Mouse (Mus musculus) kidney, postnatal 0 days (tissue): Measurements from ENCODE around the gene Gm7168. TPM values are rescaled to one million over a fixed set of nuclear protein-coding genes. Genes with fewer than 3 reads are reported as not detected.
"Not testable (repeated sequence)": the region's sequence is repeated elsewhere in the genome, so short reads cannot be mapped to it uniquely, and the experiment has no call there.

ENCODE experiments used
- ATAC-seq: fragments of 200-750 bp; cut with Nextera tagmentation; replicated peaks from 2 replicates; pipeline ENCODE4 v1.8.0; 2017; ENCODE audit warnings: low read depth, moderate number of reproducible peaks, moderate TSS enrichment, moderate library complexity; ENCODE audit not compliant: low FRiP score
- DNase-seq: peaks from one replicate; pipeline ENCODE4 v3.0.0-alpha.2; 2016; ENCODE audit warnings: low spot score
- H3K27ac ChIP-seq: fragments of 300-500 bp; sonication (generic); 2 replicates; pipeline ENCODE4 v1.5.1; 2014; ENCODE audit warnings: mild to moderate bottlenecking
- H3K27me3 ChIP-seq: fragments of 300-500 bp; sonication (generic); 2 replicates; pipeline ENCODE4 v1.6.1; 2014; ENCODE audit warnings: low read length, mixed read lengths; ENCODE audit not compliant: insufficient read depth
- H3K36me3 ChIP-seq: fragments of 300-500 bp; sonication (generic); 2 replicates; pipeline ENCODE4 v1.6.1; 2014; ENCODE audit warnings: low read length, mixed read lengths; ENCODE audit not compliant: insufficient read depth
- H3K4me1 ChIP-seq: fragments of 300-500 bp; sonication (generic); replicated peaks from 2 replicates; pipeline ENCODE4 v1.6.1; 2014; ENCODE audit warnings: antibody characterized with exemption, low read length, mixed read lengths; ENCODE audit not compliant: insufficient read depth
- H3K4me2 ChIP-seq: fragments of 300-500 bp; sonication (generic); 2 replicates; pipeline ENCODE4 v1.6.1; 2014; ENCODE audit warnings: mild to moderate bottlenecking, low read length, moderate library complexity, mixed read lengths
- H3K4me3 ChIP-seq: fragments of 300-500 bp; sonication (generic); replicated peaks from 2 replicates; pipeline ENCODE4 v1.5.1; 2014; ENCODE audit warnings: low read depth, low read length
- H3K9ac ChIP-seq: fragments of 300-500 bp; sonication (generic); 2 replicates; pipeline ENCODE4 v1.6.1; 2014; ENCODE audit warnings: low read depth, low read length
- H3K9me3 ChIP-seq: fragments of 300-500 bp; sonication (generic); replicated peaks from 2 replicates; pipeline ENCODE4 v1.6.1; 2016; ENCODE audit warnings: low read length, inconsistent platforms, mixed read lengths
- CTCF ChIP-seq: IDR thresholded peaks from 2 replicates; pipeline ENCODE4 v1.5.1; 2016; ENCODE audit warnings: antibody characterized with exemption, low read depth, mild to moderate bottlenecking, moderate library complexity
- WGBS: fragments of 180-500 bp; shearing (Covaris S2); extraction: QIAGEN DNeasy Blood & Tissue Kit; methylation state at CpG from one replicate; pipeline ENCODE4 v1.1.7; 2014; 5-methylcytosine and 5-hydroxymethylcytosine counted together
- polyA plus RNA-seq: library from polyadenylated mRNA; unstranded; fragments of >200 nt; fragmentation: Nextera tagmentation; extraction: Ambion mirVana; gene quantifications from 2 replicates; pipeline ENCODE4 v1.2.1, GENCODE M21; 2015

Gene Gm7168
- polyA plus RNA-seq = not detected in 2 replicates

- H3K4me2 ChIP-seq, H3K9ac ChIP-seq, H3K36me3 ChIP-seq, H3K27ac ChIP-seq, H3K4me3 ChIP-seq, DNase-seq, H3K9me3 ChIP-seq, ATAC-seq, H3K27me3 ChIP-seq, H3K4me1 ChIP-seq: not testable (repeated sequence)
- 69% methylated on average over 1 of the region's 2 CpGs for WGBS
These were observed at the start of gene Gm7168 for GRCm38 (mm10) chr17:13948073-13948472. TSS of gene Gm7168 (plus strand) at chr17:13948373.

- WGBS = 86% methylated on average over 17 of the region's 17 CpGs
- Histone ChIP-seq H3K36me3 (peaks cover 17% of the 10 kb centered on the region), H3K4me1 (no peaks in the 10 kb centered on the region), H3K9me3 (no peaks in the 10 kb centered on the region), H3K27ac (no peak overlapping the region), H3K9ac (no peak overlapping the region), H3K27me3 (no peaks in the 10 kb centered on the region), H3K4me3 (no peak overlapping the region), H3K4me2 (no peak overlapping the region)
- 0 out of 2 replicates have a peak, but pooled peaks have one; percentile 21 for ATAC-seq
- no peak for TF ChIP-seq CTCF
- DNase-seq = no peak
These were observed 49.3 kb upstream of the Gm7168 start for GRCm38 (mm10) chr17:13898838-13899237.

GRCm38 (mm10) chr17:13899241-13899640, 48.9 kb upstream of the Gm7168 start:
- Histone ChIP-seq H3K9ac (no peak overlapping the region), H3K9me3 (no peaks in the 10 kb centered on the region), H3K27me3 (no peaks in the 10 kb centered on the region), H3K4me2 (no peak overlapping the region), H3K4me1 (no peaks in the 10 kb centered on the region), H3K27ac (no peak overlapping the region), H3K4me3 (no peak overlapping the region), H3K36me3 (peaks cover 21% of the 10 kb centered on the region)
- DNase-seq (no peak), ATAC-seq (no peak)
- WGBS = 93% methylated on average over 7 of the region's 7 CpGs
- no peak for TF ChIP-seq CTCF

- Histone ChIP-seq H3K36me3 (peaks cover 16% of the 10 kb centered on the region), H3K4me2 (no peak overlapping the region)
- WGBS = 60% methylated on average over 8 of the region's 8 CpGs
These were observed 44.4 kb upstream of the Gm7168 start for GRCm38 (mm10) chr17:13903793-13904192.

GRCm38 (mm10) chr17:13907082-13907481, 41.1 kb upstream of the Gm7168 start:
- no peak for TF ChIP-seq CTCF
- H3K36me3 ChIP-seq = 0 out of 2 replicates have a peak, but pooled peaks cover 10% of the 10 kb centered on the region
- ATAC-seq (no peak), DNase-seq (no peak)
- H3K27me3 ChIP-seq = no peaks in the 10 kb centered on the region
- no peak overlapping the region for H3K4me3 ChIP-seq
- H3K9ac ChIP-seq = no peak overlapping the region
- no peaks in the 10 kb centered on the region for H3K9me3 ChIP-seq
- H3K27ac ChIP-seq = no peak overlapping the region
- H3K4me1 ChIP-seq = no peaks in the 10 kb centered on the region
- WGBS = 93% methylated on average over 5 of the region's 5 CpGs
- no peak overlapping the region for H3K4me2 ChIP-seq

More at GRCm38 (mm10) chr17:13903793-13904192, 44.4 kb upstream of the Gm7168 start:
- Histone ChIP-seq H3K27me3 (no peaks in the 10 kb centered on the region), H3K27ac (no peak overlapping the region), H3K4me1 (no peaks in the 10 kb centered on the region), H3K9ac (no peak overlapping the region), H3K4me3 (no peak overlapping the region), H3K9me3 (no peaks in the 10 kb centered on the region)
- ATAC-seq = no peak
- TF ChIP-seq CTCF = no peak
- no peak for DNase-seq

- Histone ChIP-seq H3K4me1 (no peaks in the 10 kb centered on the region), H3K4me3 (no peak overlapping the region), H3K27ac (no peak overlapping the region), H3K36me3 (0 out of 2 replicates have a peak, but pooled peaks cover 10% of the 10 kb centered on the region), H3K9me3 (no peaks in the 10 kb centered on the region), H3K27me3 (no peaks in the 10 kb centered on the region), H3K4me2 (no peak overlapping the region), H3K9ac (no peak overlapping the region)
- 95% methylated on average over 1 of the region's 1 CpGs for WGBS
- ATAC-seq = no peak
- TF ChIP-seq CTCF = no peak
- DNase-seq = no peak
These were observed 40.5 kb upstream of the Gm7168 start for GRCm38 (mm10) chr17:13907681-13908080.

GRCm38 (mm10) chr17:13913951-13914350, 34.2 kb upstream of the Gm7168 start:
- WGBS = 32% methylated on average over 4 of the region's 4 CpGs

More at GRCm38 (mm10) chr17:13913951-13914350, 34.2 kb upstream of the Gm7168 start:
- Histone ChIP-seq H3K4me2 (no peak overlapping the region), H3K27ac (peak overlapping the region; percentile 20; the same call in 1 of the 2 replicates), H3K4me3 (no peak overlapping the region), H3K36me3 (no peaks in the 10 kb centered on the region), H3K9me3 (no peaks in the 10 kb centered on the region), H3K9ac (no peak overlapping the region), H3K4me1 (no peaks in the 10 kb centered on the region), H3K27me3 (no peaks in the 10 kb centered on the region)
- DNase-seq (peak; percentile 26), ATAC-seq (no peak)
- no peak for TF ChIP-seq CTCF
